Mouse (Mus musculus): Measurements from ENCODE around the gene Trim43a. TPM values are rescaled to one million over a fixed set of nuclear protein-coding genes. Genes with fewer than 3 reads are reported as not detected.

Gene Trim43a
- total RNA-seq, 2 experiments from 2014 or later = not detected

Other genes starting within 250 kb of the Trim43a start
- gene Snx14, start 141.9 kb upstream of the Trim43a start, total RNA-seq (2021) = 10 to 100 TPM; 23.3 to 24.9 TPM
- under 1 TPM in 1 of 2 experiments, not detected in 1; 0.65 TPM for gene Gm20537, start 124.3 kb upstream of the Trim43a start, total RNA-seq (2021)
- 10 to 100 TPM; 56.1 to 61.2 TPM for gene Syncrip, start 98.3 kb upstream of the Trim43a start, total RNA-seq (2021)
- gene Zfp949, start 32.9 kb upstream of the Trim43a start, total RNA-seq (2021) = 1 to 10 TPM; 7.6 to 9.0 TPM
- gene Mthfsl, start 139.4 kb downstream of the Trim43a start, total RNA-seq (2021) = 10 to 100 TPM; 14.3 to 20.7 TPM
- 1 to 10 TPM in 1 of 2 experiments, under 1 TPM in 1; 0.72 to 2.0 TPM for gene Bcl2a1d, start 151.0 kb downstream of the Trim43a start, total RNA-seq (2021)